Mouse (Mus musculus): ENCODE measurements around the gene Fbxo10.

DNA sequence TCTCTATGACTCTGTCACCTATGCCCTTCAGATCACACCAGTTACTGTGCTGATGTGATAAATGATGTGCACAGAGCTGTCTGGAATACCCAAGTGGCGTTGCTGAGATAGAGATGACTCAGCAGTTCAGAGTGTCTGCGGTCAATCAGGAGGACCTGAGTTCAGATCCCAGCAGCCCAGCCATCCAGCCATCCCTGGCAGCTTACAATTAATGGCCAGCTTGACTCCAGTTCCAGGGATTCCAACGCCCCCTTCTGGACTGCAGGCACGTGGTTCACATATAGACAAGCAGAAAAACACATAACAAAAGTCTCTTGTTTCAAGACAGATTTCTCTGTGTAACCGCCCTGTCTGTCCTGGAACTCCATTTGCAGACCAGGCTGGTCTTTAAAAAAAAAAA lies 22.0 kb upstream of the Fbxo10 start:
- no peak for TF ChIP-seq POLR2A (IDR thresholded peaks at IDR 0.05; ENCODE audit: control insufficient read depth, extremely low read depth, insufficient read depth, low read length, poor library complexity)
- no peak for TF ChIP-seq CTCF (IDR thresholded peaks at IDR 0.05; ENCODE audit: borderline replicate concordance, control insufficient read depth, extremely low read depth, insufficient read depth, low read length, poor library complexity)
